Mouse (Mus musculus) liver, postnatal 0 days (tissue): ENCODE data around the gene Lrfn4. TPM values are rescaled to one million over a fixed set of nuclear protein-coding genes. Genes with fewer than 3 reads are reported as not detected.

ENCODE experiments used
- ATAC-seq: fragments of 200-750 bp; cut with Nextera tagmentation; 2 replicates; pipeline ENCODE4 v1.8.0; 2017; ENCODE audit warnings: mild to moderate bottlenecking, moderate library complexity
- DNase-seq: peaks from one replicate; pipeline ENCODE4 v3.0.0-alpha.2; 2016
- H3K27ac ChIP-seq: fragments of 300-500 bp; sonication (generic); 2 replicates; pipeline ENCODE4 v1.5.1; 2014; ENCODE audit warnings: antibody characterized with exemption, moderate library complexity, mild to moderate bottlenecking, low read depth
- H3K27me3 ChIP-seq: fragments of 300-500 bp; sonication (generic); 2 replicates; pipeline ENCODE4 v1.6.1; 2014; ENCODE audit warnings: low read length, control low read depth, mixed read lengths; ENCODE audit not compliant: insufficient read depth
- H3K36me3 ChIP-seq: fragments of 300-500 bp; sonication (generic); replicated peaks from 2 replicates; pipeline ENCODE4 v1.6.1; 2014; ENCODE audit warnings: mild to moderate bottlenecking, control low read depth, low read length, moderate library complexity, mixed read lengths; ENCODE audit not compliant: insufficient read depth
- H3K4me1 ChIP-seq: fragments of 300-500 bp; sonication (generic); 2 replicates; pipeline ENCODE4 v1.6.1; 2014; ENCODE audit warnings: antibody characterized with exemption, mild to moderate bottlenecking, control low read depth; ENCODE audit not compliant: insufficient read depth
- H3K4me2 ChIP-seq: fragments of 300-500 bp; sonication (generic); 2 replicates; pipeline ENCODE4 v1.6.1; 2014; ENCODE audit warnings: low read depth, mild to moderate bottlenecking, low read length, moderate library complexity, mixed read lengths
- H3K4me3 ChIP-seq: fragments of 300-500 bp; sonication (generic); 2 replicates; pipeline ENCODE4 v1.5.1; 2014; ENCODE audit warnings: low read depth, low read length
- H3K9ac ChIP-seq: fragments of 300-500 bp; sonication (generic); replicated peaks from 2 replicates; pipeline ENCODE4 v1.6.1; 2014; ENCODE audit warnings: mild to moderate bottlenecking, moderate library complexity
- H3K9me3 ChIP-seq: fragments of 300-500 bp; sonication (generic); 2 replicates; pipeline ENCODE4 v1.6.1; 2016; ENCODE audit warnings: mild to moderate bottlenecking, control low read depth, low read length, mixed read lengths
- CTCF ChIP-seq: sonication (generic); IDR thresholded peaks from 2 replicates; pipeline ENCODE4 v1.5.1; 2016; ENCODE audit warnings: antibody characterized with exemption, low read depth
- EP300 ChIP-seq: IDR thresholded peaks from 2 replicates; pipeline ENCODE4 v1.6.1; 2016; ENCODE audit warnings: antibody characterized with exemption, low read depth, mild to moderate bottlenecking
- WGBS: fragments of 180-500 bp; shearing (Covaris S2); extraction: QIAGEN DNeasy Blood & Tissue Kit; methylation state at CpG from one replicate; pipeline ENCODE4 v1.1.7; 2014; ENCODE audit not compliant: insufficient replicate concordance; 5-methylcytosine and 5-hydroxymethylcytosine counted together
- polyA plus RNA-seq: library from polyadenylated mRNA; unstranded; fragments of >200 nt; fragmentation: Nextera tagmentation; extraction: Ambion mirVana; gene quantifications from 2 replicates; pipeline ENCODE4 v1.2.1, GENCODE M21; 2015

Lrfn4 gene
- polyA plus RNA-seq, 1 experiment from 2014 or later = 0.15 TPM

DNA sequence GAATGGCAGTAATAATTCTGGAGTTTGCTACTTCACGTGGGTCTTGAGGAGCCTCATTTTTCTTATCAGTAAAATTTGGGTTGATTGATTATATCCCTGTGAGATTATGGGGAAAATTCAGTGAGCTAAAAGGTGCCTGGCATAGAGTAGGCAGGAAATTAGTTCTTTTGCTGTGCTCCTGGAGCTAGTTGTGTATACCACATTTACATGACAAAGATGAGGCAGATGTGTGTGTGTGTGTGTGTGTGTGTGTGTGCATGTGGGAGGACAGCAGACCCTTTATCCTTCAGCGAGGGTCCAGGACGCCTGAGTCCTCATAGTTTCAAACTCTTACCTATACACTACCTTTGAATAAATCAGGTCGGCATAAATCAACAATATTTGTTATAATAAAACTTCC is 43.4 kb downstream of the Lrfn4 start:
- Histone ChIP-seq H3K27me3 (no peaks in the 10 kb centered on the region), H3K9me3 (no peaks in the 10 kb centered on the region), H3K9ac (0 out of 2 replicates have a peak overlapping the region, but pooled peaks have one; percentile 12), H3K4me3 (no peak overlapping the region), H3K4me1 (peaks cover 35% of the 10 kb centered on the region), H3K36me3 (no peaks in the 10 kb centered on the region), H3K27ac (0 out of 2 replicates have a peak overlapping the region, but pooled peaks have one; percentile 3), H3K4me2 (no peak overlapping the region)
- ATAC-seq (no peak), DNase-seq (no peak)
- 74% methylated on average over 4 of the region's 4 CpGs for WGBS
- TF ChIP-seq EP300 = no peak
- TF ChIP-seq CTCF = no peak

DNA sequence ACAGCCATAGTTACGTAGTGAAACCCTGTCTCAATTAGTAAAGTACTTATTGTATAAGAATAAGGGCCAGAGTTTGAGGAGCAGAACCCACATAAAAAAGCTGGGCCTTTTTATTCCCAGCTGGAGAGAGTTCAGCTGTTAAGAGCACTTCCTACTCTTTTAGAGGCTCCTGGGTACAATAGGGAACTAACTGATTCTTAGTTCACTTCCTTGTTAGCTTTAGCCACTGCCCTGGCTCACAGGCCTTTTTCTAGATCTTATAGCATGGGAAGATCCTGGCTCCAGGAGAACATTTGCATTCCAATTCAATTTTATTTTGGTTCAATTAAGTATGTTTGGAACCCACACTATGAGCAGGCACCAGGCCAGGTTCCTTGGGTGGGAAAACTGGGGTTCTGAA is 43.8 kb downstream of the Lrfn4 start:
- no peak overlapping the region for H3K4me2 ChIP-seq
- 0 out of 2 replicates have a peak overlapping the region, but pooled peaks have one; percentile 12 for H3K9ac ChIP-seq
- 97% methylated on average over 1 of the region's 1 CpGs for WGBS
- H3K36me3 ChIP-seq = no peaks in the 10 kb centered on the region
- TF ChIP-seq CTCF (no peak), EP300 (no peak)
- no peaks in the 10 kb centered on the region for H3K27me3 ChIP-seq
- DNase-seq (no peak), ATAC-seq (no peak)
- no peak overlapping the region for H3K4me3 ChIP-seq
- no peaks in the 10 kb centered on the region for H3K9me3 ChIP-seq
- H3K4me1 ChIP-seq = peaks cover 39% of the 10 kb centered on the region
- 0 out of 2 replicates have a peak overlapping the region, but pooled peaks have one; percentile 3 for H3K27ac ChIP-seq

DNA sequence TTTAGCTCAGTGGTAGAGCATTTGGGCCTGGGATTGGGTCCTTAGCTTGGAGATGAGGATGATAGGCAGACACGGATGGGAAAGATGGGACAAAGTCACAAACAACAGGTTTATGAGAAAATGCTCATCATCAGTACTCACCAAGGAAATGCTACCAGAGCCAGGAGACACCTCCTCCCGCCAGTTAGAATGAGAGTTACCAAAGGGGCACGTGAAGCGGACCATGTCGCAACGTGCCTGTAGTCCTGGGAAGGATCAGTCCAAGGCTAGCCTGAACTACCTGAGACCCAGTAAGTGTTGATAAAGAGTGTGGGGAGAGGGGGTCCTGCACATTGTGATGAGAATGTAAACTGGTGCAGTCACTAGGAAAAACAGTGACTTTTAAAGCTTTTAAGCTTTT is 44.7 kb downstream of the Lrfn4 start:
- ATAC-seq = no peak
- H3K36me3 ChIP-seq = no peaks in the 10 kb centered on the region
- peaks cover 47% of the 10 kb centered on the region for H3K4me1 ChIP-seq
- no peak for DNase-seq
- no peak overlapping the region for H3K4me3 ChIP-seq
- WGBS = 79% methylated on average over 6 of the region's 6 CpGs
- no peak overlapping the region for H3K4me2 ChIP-seq
- no peaks in the 10 kb centered on the region for H3K9me3 ChIP-seq
- H3K27ac ChIP-seq = peak overlapping the region; percentile 98
- no peaks in the 10 kb centered on the region for H3K27me3 ChIP-seq
- no peak for TF ChIP-seq EP300
- TF ChIP-seq CTCF = no peak
- H3K9ac ChIP-seq = no peak overlapping the region

DNA sequence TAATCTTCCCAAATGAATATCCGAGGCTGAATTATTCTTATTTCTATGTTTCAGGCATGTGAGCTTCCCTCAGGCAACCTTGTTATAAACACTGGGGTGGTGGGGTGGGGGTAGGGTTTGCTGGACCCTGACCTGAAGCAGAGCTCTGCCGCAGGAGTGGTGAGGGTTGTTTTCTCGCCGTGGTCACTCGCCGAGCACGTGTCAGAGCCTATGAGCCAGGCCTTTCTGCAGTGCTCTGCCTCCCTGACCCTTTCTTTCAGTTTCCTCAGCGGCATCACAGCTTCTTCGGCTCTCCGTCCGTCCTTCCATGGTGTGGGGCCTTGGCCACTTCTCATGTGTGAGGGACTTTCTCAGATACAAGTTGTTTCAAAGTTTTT is 45.2 kb downstream of the Lrfn4 start:
- no peaks in the 10 kb centered on the region for H3K9me3 ChIP-seq
- no peaks in the 10 kb centered on the region for H3K36me3 ChIP-seq
- peak; percentile 72 for ATAC-seq
- H3K27ac ChIP-seq = peak overlapping the region; percentile 98
- TF ChIP-seq CTCF (no peak), EP300 (no peak)
- H3K27me3 ChIP-seq = no peaks in the 10 kb centered on the region
- H3K9ac ChIP-seq = no peak overlapping the region
- peak; percentile 63 for DNase-seq
- 73% methylated on average over 11 of the region's 11 CpGs for WGBS
- H3K4me1 ChIP-seq = peaks cover 53% of the 10 kb centered on the region
- no peak overlapping the region for H3K4me3 ChIP-seq
- H3K4me2 ChIP-seq = no peak overlapping the region

DNA sequence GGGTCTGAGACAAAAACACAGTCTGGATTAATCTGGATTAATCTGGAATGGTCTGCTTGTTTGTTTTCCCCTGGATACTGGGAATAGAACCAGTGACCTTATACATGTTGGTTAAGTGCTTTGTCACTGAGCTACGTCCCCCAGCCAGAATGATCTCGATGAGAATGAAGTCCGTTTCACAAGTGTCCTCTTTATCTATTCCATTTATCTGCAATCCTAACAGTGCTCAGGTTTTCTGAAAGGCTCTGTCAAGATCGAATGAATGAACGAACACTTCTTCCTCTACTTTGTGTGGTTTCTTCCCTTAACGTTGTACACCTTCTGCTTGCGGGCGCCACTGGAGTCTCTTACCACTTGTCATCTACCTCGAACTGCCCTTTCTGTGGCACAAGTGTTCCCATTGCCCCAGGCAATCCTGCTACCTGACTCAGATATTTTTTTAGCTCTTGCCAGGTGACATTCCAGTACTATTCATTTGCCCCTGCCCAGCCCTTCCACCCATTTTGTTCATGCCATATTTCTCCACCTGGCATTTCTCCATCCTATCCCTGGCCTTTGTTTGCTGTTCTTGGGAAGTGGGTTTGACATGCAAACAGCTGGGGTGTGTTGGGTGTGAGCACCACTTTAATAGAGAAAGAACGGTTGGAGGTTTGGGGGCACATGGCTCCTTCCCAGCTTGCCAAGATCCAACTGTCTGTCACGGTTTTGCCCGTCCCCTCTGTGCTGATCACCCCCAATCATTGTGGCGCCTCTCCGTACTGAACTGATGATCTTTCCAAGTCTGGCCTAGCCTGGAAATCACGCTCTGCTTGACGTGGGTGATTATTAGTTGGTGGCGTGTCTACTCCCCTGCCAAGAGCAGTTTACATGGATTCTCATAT is 45.9 kb downstream of the Lrfn4 start:
- no peak for DNase-seq
- peaks cover 53% of the 10 kb centered on the region for H3K4me1 ChIP-seq
- peak overlapping the region; percentile 57 for H3K4me2 ChIP-seq
- peak overlapping the region; percentile 98 for H3K27ac ChIP-seq
- no peaks in the 10 kb centered on the region for H3K9me3 ChIP-seq
- ATAC-seq = peak; percentile 12; the same call in 1 of the 2 replicates
- no peak for TF ChIP-seq EP300
- no peak for TF ChIP-seq CTCF
- WGBS = 68% methylated on average over 17 of the region's 17 CpGs
- H3K9ac ChIP-seq = peak overlapping the region; percentile 50; the same call in 1 of the 2 replicates
- H3K27me3 ChIP-seq = no peaks in the 10 kb centered on the region
- no peaks in the 10 kb centered on the region for H3K36me3 ChIP-seq
- no peak overlapping the region for H3K4me3 ChIP-seq

DNA sequence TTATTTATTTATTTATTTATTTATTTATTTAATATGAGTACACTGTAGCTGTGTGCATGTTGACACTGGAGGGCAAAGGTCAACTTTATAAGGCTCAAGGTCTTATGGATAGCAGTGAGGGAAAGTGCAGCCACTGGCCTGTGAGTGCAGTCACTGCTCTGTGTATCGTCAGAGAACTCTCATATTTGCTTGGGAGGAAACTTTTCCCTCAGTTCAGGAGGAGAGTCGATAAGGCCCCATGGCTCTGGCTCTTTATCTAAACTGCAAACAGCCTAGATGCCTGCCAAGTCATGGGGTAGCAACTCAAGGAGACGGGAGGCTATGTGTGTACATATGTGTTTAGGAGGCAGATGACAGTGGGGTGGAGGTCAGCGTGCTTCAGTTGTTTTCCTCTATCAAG is 46.6 kb downstream of the Lrfn4 start:
- H3K9ac ChIP-seq = peak overlapping the region; percentile 50; the same call in 1 of the 2 replicates
- ATAC-seq = peak; percentile 85
- H3K27me3 ChIP-seq = no peaks in the 10 kb centered on the region
- H3K4me1 ChIP-seq = peaks cover 58% of the 10 kb centered on the region
- peak; percentile 60 for DNase-seq
- WGBS = 25% methylated on average over 4 of the region's 4 CpGs
- H3K4me3 ChIP-seq = no peak overlapping the region
- TF ChIP-seq EP300 (peak; percentile 90), CTCF (no peak)
- H3K27ac ChIP-seq = peak overlapping the region; percentile 98
- no peaks in the 10 kb centered on the region for H3K9me3 ChIP-seq
- H3K4me2 ChIP-seq = peak overlapping the region; percentile 57
- no peaks in the 10 kb centered on the region for H3K36me3 ChIP-seq
